Mouse (Mus musculus): ENCODE measurements at regions not wholly inside any gene's neighbourhood (a gene's known extent, or its start where the extent isn't known, plus 50 kb on each side); places are given as distances from the start of the nearest gene placed in this dataset.
"Not testable (repeated sequence)": the region's sequence is repeated elsewhere in the genome, so short reads cannot be mapped to it uniquely, and the experiment has no call there.

DNA sequence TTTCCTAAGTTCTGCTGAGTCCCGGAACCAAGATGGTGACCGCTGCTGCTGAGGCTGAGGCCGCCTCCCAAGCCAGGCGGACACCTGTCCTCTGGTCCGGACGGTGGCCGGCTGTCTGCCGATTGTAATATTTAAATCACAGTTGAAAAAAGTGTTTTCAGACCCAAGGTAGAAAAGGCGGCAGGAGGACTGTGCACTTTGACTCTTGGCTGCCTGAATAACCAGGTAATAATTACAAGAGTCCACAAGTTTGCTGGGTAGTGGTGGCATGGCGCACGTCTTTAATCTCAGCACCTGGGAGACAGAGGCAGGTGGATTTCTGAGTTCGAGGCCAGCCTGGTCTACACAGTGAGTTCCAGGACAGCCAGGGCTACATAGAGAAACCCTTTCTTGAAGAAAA, 305.7 kb downstream of the Etnk1 start:
- TF ChIP-seq CTCF, POLR2A (IDR thresholded peaks at IDR 0.05; ENCODE audit: extremely low read depth, insufficient read depth, low read length): not testable (repeated sequence)

Data from cortical plate, adult 2 months (tissue).